Mouse (Mus musculus): Measurements from ENCODE around the gene Gm609. TPM values are rescaled to one million over a fixed set of nuclear protein-coding genes. Genes with fewer than 3 reads are reported as not detected.

Gm609 gene
- not detected in 2 replicates for polyA plus RNA-seq (2012; rRNA removed)

DNA sequence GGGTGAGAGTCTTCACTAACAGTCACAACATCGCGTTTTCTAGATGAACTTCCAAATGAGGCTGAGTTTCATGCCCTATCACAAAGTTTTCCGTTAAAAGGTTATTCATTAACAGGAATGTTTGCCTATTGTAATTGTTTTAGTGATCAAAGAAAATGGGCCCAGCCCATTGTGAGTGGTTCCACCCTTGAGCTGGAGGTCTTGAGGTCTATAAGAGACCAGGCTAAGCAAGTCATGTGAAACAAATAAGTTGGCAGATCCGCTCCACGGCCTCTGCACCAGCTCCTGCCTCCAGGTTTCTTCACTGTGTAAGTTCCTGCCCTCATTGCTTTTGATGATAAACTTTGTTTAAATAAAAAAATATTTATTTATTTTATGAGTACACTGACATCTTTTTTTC lies at the start of gene Gm609:
Gene Gm609, minus strand, starts transcription at position 43 of the 400 bp plus-strand sequence.

DNA sequence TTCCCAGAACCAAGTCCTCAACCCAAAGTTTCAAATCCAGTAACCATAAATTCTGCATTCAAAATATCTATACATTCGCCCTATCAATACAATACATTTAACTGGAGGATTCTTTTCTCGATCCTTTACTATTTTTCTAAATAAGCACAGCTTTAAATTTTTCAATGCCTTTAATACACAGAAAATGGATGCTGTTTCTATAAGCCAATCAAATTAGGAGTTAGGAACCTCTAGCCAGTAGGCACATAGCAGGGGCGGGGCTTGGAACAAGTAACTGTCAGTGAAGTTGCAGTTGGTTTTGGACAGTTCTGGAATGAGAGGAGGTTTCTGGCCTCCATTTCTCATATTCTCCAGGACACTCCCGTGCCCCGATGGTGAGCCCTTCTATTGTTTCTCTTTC lies 42.2 kb upstream of the Gm609 start, which contains the start of gene Slc9c1:
Gene Slc9c1, plus strand, starts transcription at position 301 of the 400 bp plus-strand sequence.

GRCm38 (mm10) chr16:45531950-45532349 lies 39.2 kb upstream of the Gm609 start, which contains the start of gene Gm17783:
TSS of gene Gm17783 (minus strand) at chr16:45532050.

GRCm38 (mm10) chr16:45408425-45409063 lies 84.2 kb downstream of the Gm609 start, which contains the start of gene Cd200:
TSS of gene Cd200 (minus strand) at chr16:45409053.

Other genes starting within 250 kb of the Gm609 start
- 317 and 321 TPM in 2 replicates for gene Cd200, start 83.9 kb downstream of the Gm609 start, polyA plus RNA-seq (2012; rRNA removed)
- gene Gm17783, start 39.1 kb upstream of the Gm609 start, polyA plus RNA-seq (2012; rRNA removed): not detected in 2 replicates
- gene Slc9c1, start 42.3 kb upstream of the Gm609 start, polyA plus RNA-seq (2012; rRNA removed): not detected in 2 replicates
- 0.04 TPM in 1 of 2 replicates, not detected in the other for gene Gcsam, start 117.4 kb upstream of the Gm609 start, polyA plus RNA-seq (2012; rRNA removed)
- 0.12 TPM in 2 replicates for gene BC016579, start 161.1 kb upstream of the Gm609 start, polyA plus RNA-seq (2012; rRNA removed)
- gene Tmprss7, start 200.7 kb upstream of the Gm609 start, polyA plus RNA-seq (2012; rRNA removed): 1.3 and 1.8 TPM in 2 replicates
- 337 and 361 TPM in 2 replicates for gene Tagln3, start 231.6 kb upstream of the Gm609 start, polyA plus RNA-seq (2012; rRNA removed)
- gene Abhd10, start 250.0 kb upstream of the Gm609 start, polyA plus RNA-seq (2012; rRNA removed): 29.0 and 34.7 TPM in 2 replicates